Mouse (Mus musculus): ENCODE measurements around the gene Slc35f3.

Slc35f3 gene

DNA sequence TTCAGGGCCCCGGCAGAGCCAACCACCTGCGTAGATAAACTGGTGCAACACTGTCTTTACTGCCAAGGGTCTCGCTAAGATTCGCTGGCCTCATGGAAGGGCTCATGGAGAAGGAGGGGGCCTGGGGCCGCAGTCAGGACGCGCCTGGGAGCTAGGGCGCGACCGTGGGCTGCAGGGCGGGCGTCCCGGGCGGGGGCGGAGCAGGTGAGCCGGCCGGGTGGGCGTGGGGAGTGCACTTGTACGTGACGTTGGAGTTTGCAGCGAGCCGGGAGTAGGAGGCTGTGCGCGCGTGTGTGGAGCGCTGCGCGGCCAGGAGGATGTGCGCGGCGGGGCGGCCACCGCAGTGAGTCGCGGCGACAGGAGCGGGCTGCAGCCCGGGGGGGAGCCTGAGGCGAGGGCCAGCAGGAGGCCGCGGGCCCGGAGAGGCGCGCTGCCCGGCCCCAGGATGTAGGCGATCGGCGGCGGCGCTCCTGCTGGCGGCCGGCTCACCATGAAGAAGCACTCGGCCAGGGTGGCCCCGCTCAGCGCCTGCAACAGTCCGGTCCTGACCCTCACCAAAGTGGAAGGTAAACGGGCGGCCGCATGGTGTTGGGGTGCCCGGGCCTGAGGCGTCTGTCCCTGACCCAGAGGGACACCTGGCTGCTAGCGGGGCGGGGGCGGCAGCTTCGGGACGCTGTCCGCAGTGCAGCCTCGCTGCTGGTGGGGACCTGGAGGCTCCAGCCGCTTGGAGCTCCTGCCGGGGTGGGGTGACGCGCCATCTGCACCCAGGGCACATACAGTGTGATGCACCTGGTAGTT, at the start of gene Slc35f3:
Slc35f3 (plus strand) TSS at position 263 of the 798 bp plus-strand sequence.
- peak; percentile 40 to 62 for DNase-seq (ENCODE audit: low spot score in 2 of 2)

DNA sequence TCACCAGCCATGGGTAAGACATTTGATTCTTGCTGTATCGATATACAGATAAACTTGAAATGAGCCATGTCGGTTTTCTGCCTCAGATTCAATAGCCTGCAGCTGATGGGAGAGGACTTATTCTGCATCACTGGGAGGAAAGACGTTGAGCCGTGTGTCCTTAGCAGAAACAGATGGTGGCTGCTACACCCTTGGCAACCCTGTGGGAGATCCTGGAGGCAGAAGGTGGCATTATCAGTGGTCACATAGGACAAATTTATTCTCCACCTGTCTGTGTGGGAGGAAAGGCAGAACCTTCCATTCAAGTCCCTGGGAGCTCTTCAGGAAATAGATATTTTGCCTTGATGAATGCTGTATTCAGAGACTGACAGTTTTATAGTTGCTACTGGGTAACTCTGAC, 47.9 kb upstream of the Slc35f3 start:
- no peak for DNase-seq (ENCODE audit: low spot score in 2 of 2)

- peak in 1 of 2 experiments; percentile 10 for DNase-seq (ENCODE audit: low spot score in 2 of 2)
Observed at GRCm38 (mm10) chr8:126256585-126257391, 41.6 kb upstream of the Slc35f3 start.

DNA sequence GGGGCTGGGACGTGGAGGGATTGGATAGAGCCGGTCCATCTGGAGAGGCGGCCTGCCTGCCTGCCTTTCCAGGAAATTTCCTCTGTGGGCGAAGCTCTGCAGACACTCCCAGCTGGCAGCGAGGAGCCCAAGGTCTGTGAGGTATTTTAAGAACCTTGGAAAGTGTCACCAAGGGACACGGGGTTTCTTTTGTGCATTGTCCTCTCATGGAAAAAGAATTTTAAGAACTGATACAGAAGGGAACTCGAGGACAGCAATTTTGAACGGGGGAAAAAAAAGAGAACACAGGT, 41.0 kb upstream of the Slc35f3 start:
- no peak for DNase-seq (ENCODE audit: low spot score in 2 of 2)

DNA sequence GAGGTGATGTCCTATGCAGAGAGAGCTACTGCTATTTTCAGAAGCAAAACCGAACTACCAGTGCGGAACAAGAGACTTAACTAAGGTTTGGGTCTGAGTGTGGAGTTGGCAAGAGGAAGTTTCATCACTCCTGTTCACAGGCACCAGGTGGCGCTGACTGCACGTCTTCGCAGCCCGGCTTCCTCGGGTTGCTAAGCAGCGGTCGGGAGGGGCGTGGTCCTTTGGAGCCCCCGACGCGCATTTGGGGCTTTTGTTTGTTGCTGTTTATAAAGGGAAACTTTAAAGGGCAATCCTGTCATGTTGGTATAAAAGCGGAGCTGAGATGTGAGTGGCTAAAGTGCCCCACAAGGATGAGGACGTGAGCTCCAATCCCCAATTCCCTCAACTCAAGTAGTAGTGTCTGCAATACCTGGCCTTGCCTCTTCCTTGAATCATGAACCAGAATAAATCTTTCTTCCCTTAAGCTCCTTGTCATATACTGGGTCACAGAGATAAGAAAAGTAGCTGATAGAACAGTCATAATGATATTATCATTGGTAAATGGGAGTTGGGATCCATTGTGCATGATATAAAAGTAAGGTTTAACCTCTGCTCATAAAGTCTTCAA, 40.1 kb upstream of the Slc35f3 start:
- peak; percentile 67 to 72 for DNase-seq (ENCODE audit: low spot score in 2 of 2)

GRCm38 (mm10) chr8:126265186-126265585, 33.2 kb upstream of the Slc35f3 start:
- no peak for DNase-seq (ENCODE audit: low spot score in 2 of 2)

GRCm38 (mm10) chr8:126267118-126267517, 31.2 kb upstream of the Slc35f3 start:
- no peak for DNase-seq (ENCODE audit: low spot score in 2 of 2)

- DNase-seq (ENCODE audit: low spot score in 2 of 2): no peak
Observed at GRCm38 (mm10) chr8:126269733-126270132, 28.6 kb upstream of the Slc35f3 start.

DNA sequence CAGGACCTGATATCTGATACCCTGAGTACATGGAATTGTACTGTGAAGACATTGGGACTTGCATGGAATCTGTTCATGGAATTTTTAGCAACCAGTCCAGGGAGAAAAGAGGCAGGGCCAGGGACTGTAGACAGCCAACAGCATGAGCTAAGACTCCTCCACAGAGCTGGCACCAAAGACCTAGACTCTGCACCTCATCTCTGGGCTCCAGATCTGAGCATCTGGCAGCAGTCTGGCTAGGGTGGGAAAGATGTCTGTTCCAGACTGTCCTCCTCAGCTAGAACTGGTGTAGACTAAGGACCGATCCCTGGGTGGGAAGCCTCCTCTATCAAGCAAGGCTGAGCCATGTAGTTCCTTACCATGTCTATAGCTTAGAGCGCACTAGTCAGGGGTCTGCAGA, 25.9 kb upstream of the Slc35f3 start:
- DNase-seq (ENCODE audit: low spot score in 2 of 2): no peak

GRCm38 (mm10) chr8:126273066-126273465, 25.3 kb upstream of the Slc35f3 start:
- no peak for DNase-seq (ENCODE audit: low spot score in 2 of 2)

GRCm38 (mm10) chr8:126274866-126275360, 23.4 kb upstream of the Slc35f3 start:
- DNase-seq (ENCODE audit: low spot score in 2 of 2): no peak

DNA sequence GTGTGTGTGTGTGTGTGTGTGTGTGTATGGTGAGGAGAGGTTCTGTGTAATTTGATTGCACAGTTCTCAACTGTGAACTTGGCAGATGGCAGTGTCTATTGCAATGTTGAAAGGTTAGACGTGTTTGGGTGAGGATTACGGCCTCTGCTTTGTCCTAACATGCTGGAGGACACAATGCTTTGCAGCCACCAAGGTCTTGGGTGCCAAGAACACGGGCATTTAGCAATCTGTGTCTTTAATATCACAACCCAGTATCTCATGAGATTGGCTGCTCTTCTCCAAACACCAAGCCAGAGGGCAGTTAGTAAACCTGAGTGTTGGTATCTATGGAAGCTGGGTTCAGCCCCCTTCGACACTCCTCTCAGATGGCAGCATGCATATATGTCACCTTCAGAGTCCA, 22.5 kb upstream of the Slc35f3 start:
- DNase-seq (ENCODE audit: low spot score in 2 of 2): no peak

GRCm38 (mm10) chr8:126291951-126292350, 6.4 kb upstream of the Slc35f3 start:
- DNase-seq (ENCODE audit: low spot score in 2 of 2): no peak

DNA sequence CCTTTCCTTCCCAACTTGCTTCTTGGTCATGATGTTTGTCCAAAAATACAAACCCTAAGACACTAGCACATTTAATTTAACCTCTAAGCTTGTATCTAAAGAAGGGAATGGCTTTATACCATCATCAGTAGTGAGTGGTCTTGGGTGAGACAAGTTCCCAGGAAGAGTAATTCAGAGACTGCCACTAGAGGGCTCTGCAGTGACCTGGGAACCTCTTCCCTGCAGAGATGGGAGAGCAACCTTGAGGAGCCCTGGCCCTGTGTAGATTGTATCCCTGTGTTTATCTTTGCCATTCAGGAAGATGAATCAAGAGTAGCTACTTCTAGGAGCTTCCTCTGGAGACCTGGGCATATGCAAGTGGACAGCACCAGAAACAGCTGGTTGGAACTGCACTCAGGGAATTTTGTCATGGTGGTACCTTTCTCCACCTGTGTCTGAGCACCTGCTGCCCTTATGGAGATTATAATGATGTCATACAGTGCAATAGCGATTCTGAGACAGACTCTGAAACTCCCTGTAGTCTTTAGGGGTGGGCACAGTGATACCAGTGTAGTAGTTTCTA, 993 bp upstream of the Slc35f3 start:
- DNase-seq (ENCODE audit: low spot score in 2 of 2): peak in 1 of 2 experiments; percentile 26

DNA sequence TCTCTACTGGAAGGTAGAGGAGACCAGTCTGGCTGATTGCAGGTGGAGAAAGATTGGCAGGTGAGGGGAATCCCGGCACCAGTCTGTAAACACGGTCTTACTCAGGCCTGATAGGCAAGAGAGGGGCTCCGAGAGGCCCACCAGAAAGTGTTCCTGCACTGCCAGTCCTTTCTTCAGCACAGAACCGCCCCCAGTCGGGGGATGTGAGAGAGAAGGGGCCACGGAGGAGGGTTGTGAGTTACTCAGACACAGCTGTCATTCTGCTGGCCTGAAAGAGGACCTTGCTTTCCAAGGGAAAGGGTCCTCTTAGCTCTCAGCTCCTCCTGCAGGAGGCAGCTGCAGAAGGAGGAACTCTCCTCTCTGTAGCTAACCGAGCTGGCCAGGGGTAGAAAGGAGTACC, 975 bp downstream of the Slc35f3 start:
- peak in 1 of 2 experiments; percentile 13 for DNase-seq (ENCODE audit: low spot score in 2 of 2)

DNA sequence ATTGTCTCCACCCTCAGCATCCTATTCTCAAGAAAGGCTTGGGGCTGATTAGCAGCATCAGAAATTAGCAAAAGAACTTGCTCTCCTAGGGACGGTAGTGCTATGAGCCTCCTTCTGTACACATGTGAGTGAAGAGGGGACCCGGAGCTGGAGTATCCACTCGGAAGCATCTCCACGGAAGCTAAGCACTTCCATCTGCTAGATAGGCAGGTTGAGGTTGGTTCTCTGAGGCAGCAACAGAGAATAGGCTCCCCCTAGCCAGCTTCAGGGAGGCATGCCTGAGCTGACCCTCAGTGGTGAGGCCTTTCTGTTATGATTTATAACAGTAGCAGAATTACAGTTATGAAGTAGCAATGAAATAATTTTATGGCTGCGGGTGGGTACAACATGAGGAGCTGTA, 2.0 kb downstream of the Slc35f3 start:
- no peak for DNase-seq (ENCODE audit: low spot score in 2 of 2)

- DNase-seq (ENCODE audit: low spot score in 2 of 2): no peak
Observed at GRCm38 (mm10) chr8:126301580-126301979, 3.2 kb downstream of the Slc35f3 start.

DNA sequence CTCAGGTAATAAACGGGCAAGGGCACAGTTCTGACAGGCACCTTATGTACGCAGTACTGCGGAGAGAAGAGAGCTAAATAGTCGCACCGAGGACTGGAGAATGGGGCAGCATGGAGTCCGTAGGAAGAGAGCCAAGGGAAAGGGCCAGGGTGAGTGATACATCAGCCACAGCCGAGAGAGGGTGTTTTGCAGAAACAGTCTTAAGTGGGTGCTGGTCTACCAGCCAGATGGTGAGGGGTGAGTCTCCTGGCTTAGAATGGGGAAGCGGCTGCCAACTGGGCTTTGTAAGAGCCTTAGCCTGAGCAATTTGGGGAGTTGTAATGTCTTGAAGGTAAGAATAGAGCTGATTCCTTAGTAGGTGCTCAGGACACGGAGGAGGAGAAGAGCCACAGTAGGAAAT, 8.8 kb downstream of the Slc35f3 start:
- DNase-seq (ENCODE audit: low spot score in 2 of 2): no peak

DNA sequence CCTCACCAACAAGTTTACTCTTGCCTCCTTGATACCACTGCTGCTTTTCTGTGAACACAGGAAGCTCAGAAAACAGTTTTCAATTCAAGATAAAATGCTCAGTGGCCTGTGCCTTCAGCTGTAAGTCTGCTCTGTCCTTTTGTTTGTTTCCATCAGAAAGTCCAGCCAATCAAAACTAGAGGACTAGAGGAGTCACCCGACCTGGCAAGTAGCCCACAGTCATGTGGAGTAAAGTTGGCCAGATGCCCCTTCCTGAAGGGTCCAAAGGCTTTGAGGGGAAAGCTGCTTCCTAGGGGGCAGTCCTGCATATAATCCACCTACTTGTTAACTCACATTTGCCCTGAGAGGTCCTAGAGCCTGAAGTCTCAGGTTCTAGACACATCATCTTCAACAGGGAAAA, 10.7 kb downstream of the Slc35f3 start:
- no peak for DNase-seq (ENCODE audit: low spot score in 2 of 2)

DNA sequence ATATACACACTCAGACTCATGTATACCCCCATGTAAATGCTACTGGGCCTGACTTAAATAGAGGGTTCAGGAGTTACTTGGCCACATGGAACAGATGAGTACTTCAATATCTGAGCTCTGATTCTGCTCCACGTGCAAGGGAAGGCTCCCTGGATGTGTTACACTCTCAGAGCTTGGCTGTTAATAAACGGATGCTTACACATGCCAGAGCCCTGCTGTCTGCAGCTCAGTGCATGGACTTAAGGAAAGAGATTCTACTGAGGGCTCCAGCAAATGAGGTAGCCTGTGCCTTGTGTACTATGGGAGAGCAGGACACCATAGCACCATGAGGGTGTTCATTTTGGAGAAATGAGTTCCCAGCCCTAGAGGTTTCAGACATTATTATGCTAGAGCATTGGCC, 26.6 kb downstream of the Slc35f3 start:
- no peak for DNase-seq (ENCODE audit: low spot score in 2 of 2)

- no peak for DNase-seq (ENCODE audit: low spot score in 2 of 2)
Observed at GRCm38 (mm10) chr8:126326136-126326535, 27.8 kb downstream of the Slc35f3 start.

- peak; percentile 36 to 57 for DNase-seq (ENCODE audit: low spot score in 2 of 2)
Observed at GRCm38 (mm10) chr8:126326731-126327130, 28.4 kb downstream of the Slc35f3 start.
